In the genomic region with DNA sequence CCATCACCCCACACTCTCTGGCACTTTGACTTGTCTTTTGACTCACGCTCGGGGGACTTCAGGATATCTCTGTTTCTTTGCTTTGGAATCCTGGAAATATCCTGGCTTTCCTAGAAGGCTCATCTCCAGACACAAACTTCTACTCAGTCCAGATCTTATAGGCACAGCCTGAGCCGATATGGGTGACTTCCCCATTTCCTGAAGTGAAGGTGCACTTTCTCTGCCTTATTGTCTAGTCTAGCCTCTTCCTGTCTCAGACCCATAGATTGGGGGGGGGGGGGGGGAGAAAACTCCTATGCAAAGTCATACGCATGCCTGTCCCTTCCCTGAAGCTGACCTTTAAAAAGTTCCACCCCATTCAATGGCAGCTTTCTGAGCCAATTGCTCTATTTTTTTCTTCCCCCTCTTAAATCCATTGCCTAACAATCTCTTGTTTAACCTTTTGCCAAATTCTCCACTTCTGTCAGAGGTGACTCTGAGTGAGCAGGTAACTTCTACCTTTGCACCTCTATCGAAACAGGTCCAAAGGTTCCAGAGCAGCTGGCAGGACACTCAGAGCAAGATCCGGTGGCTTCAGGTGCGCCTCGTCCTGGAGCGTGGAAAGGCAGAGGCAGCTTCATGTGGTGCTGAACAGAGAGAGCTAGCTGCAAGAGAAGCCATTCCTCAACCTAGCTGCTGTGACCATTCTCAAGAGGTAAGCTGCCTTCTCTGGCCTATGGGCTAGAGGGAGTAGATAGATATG, we compare ENCODE assay signal across 8 mouse cellular contexts. TPM values are rescaled to one million over a fixed set of nuclear protein-coding genes. Genes with fewer than 3 reads are reported as not detected.
DNase-seq lines count a peak whose midpoint lies in the region; TF ChIP-seq lines count a peak whose summit lies in the region.

TSS of gene Acsl5 (plus strand) at position 556 of the 742 bp plus-strand sequence.

- H3K4me1 ChIP-seq in bone marrow macrophage, adult 2 months (ENCODE audit: control insufficient read depth, insufficient read depth, low read length): peaks cover 9% of the 10 kb centered on the region

- H3ac ChIP-seq in myocyte (ENCODE audit: control insufficient read depth, insufficient read length): no peak within 1 kb of the TSS

- H3K79me2 ChIP-seq in myocyte (ENCODE audit: control insufficient read depth, insufficient read depth): no peaks in the 10 kb centered on the region

- H3K4me3 ChIP-seq in bone marrow macrophage, adult 2 months (ENCODE audit: insufficient read depth, low read length): no peak within 1 kb of the TSS
- H3K4me3 ChIP-seq in myocyte: peak within 1 kb of the TSS; percentile 60

- H3K27ac ChIP-seq in bone marrow macrophage, adult 2 months (ENCODE audit: insufficient read depth, low read depth, low read length): no peak within 1 kb of the TSS

- no peak for TF ChIP-seq POLR2A in bone marrow macrophage, adult 2 months (IDR thresholded peaks at IDR 0.05; ENCODE audit: borderline replicate concordance, low read depth, low read length)
- TF ChIP-seq POLR2A in myocyte (IDR thresholded peaks at IDR 0.05; ENCODE audit: insufficient read length, low read depth): no peak

- H3K27me3 ChIP-seq in myocyte (ENCODE audit: control insufficient read depth, insufficient read depth, insufficient read length): no peaks in the 10 kb centered on the region

- no peak for DNase-seq in left cerebral cortex, adult 18-20 months (ENCODE audit: low spot score in 2 of 2)
- DNase-seq in left cerebral cortex, adult 9 months (ENCODE audit: low spot score in 2 of 2): no peak
- no peak for DNase-seq in heart, postnatal 14 days
- DNase-seq in left cerebral cortex, adult 8-10 months (ENCODE audit: low spot score in 2 of 2): no peak
- no peak for DNase-seq in cerebellum, adult 11 months
- no peak for DNase-seq in spleen, postnatal 10 days (ENCODE audit: low spot score in 2 of 2)

- H3K4me2 ChIP-seq in myocyte (ENCODE audit: low read depth): no peak within 1 kb of the TSS

- no peaks in the 10 kb centered on the region for H3K36me3 ChIP-seq in myocyte (ENCODE audit: control insufficient read depth, insufficient read depth)

- intact Hi-C loops in heart, postnatal 14 days (cut with DNase I): no loop called here

- TF ChIP-seq CTCF in bone marrow macrophage, adult 2 months (IDR thresholded peaks at IDR 0.05; ENCODE audit: low read depth, low read length): no peak

TF ChIP-seq in myocyte, 11 proteins besides CTCF, POLR2A, EP300 and RAD21:
- TF ChIP-seq POLR2AphosphoS2 (IDR thresholded peaks at IDR 0.05; ENCODE audit: insufficient read length, low read depth): no peak

RNA-seq across cellular contexts. Expression of gene Acsl5, which starts in this region (rescaled TPM):
- 10 to 100 TPM; 56.8 to 67.2 TPM for total RNA-seq in left cerebral cortex, adult 18-20 months (2021)
- 65.3 and 84.9 TPM in 2 replicates for polyA plus RNA-seq in bone marrow macrophage, adult 2 months (2012; ENCODE audit: insufficient read depth, insufficient read length, missing spikeins)
- total RNA-seq in heart, postnatal 14 days (2021): 10 to 100 TPM; 12.4 to 15.7 TPM
- total RNA-seq in left cerebral cortex, adult 8-10 months (2022): 10 to 100 TPM; 47.3 to 65.0 (median 57.2) TPM
- 16.0 TPM for polyA plus RNA-seq in myocyte (2012; fragmentation: generic; extraction: Trizol)
